Mouse (Mus musculus): ENCODE results near the gene Cd4.

Gene Cd4

GRCm38 (mm10) chr6:124883351-124883750 lies 4.7 kb downstream of the Cd4 start:
- DNase-seq = no peak

GRCm38 (mm10) chr6:124881821-124882220 lies 6.2 kb downstream of the Cd4 start:
- no peak for DNase-seq

- DNase-seq = no peak
These were observed 8.6 kb downstream of the Cd4 start for GRCm38 (mm10) chr6:124879390-124879789.

GRCm38 (mm10) chr6:124874348-124874747 lies 13.7 kb downstream of the Cd4 start:
- DNase-seq = no peak

- DNase-seq = no peak
These were observed 21.5 kb downstream of the Cd4 start for GRCm38 (mm10) chr6:124866560-124866959.

GRCm38 (mm10) chr6:124865766-124866362 lies 22.2 kb downstream of the Cd4 start:
- no peak for DNase-seq

GRCm38 (mm10) chr6:124863658-124864298 lies 24.2 kb downstream of the Cd4 start, which contains the start of gene Gpr162:
Gene Gpr162, minus strand, starts transcription at chr6:124863983.
- DNase-seq = peak; percentile 75

GRCm38 (mm10) chr6:124863125-124863657 lies 24.8 kb downstream of the Cd4 start:
- DNase-seq = peak; percentile 45

GRCm38 (mm10) chr6:124862406-124863124 lies 25.5 kb downstream of the Cd4 start:
- DNase-seq = peak; percentile 32

GRCm38 (mm10) chr6:124861802-124862201 lies 26.2 kb downstream of the Cd4 start:
- DNase-seq = no peak

GRCm38 (mm10) chr6:124861266-124861665 lies 26.8 kb downstream of the Cd4 start:
- DNase-seq = peak; percentile 42

GRCm38 (mm10) chr6:124860511-124860910 lies 27.5 kb downstream of the Cd4 start:
- DNase-seq = no peak

GRCm38 (mm10) chr6:124859725-124860124 lies 28.3 kb downstream of the Cd4 start:
- peak; percentile 91 for DNase-seq

GRCm38 (mm10) chr6:124858561-124859318 lies 29.3 kb downstream of the Cd4 start:
- peak; percentile 43 for DNase-seq

- peak; percentile 34 for DNase-seq
These were observed 30.0 kb downstream of the Cd4 start for GRCm38 (mm10) chr6:124857840-124858530.

- peak; percentile 90 for DNase-seq
These were observed 30.8 kb downstream of the Cd4 start, which contains the start of gene P3h3 for GRCm38 (mm10) chr6:124856916-124857839. Gene P3h3, minus strand, starts transcription at chr6:124857752.

GRCm38 (mm10) chr6:124856321-124856720 lies 31.7 kb downstream of the Cd4 start:
- peak; percentile 46 for DNase-seq

- no peak for DNase-seq
These were observed 33.4 kb downstream of the Cd4 start for GRCm38 (mm10) chr6:124854647-124855046.

GRCm38 (mm10) chr6:124850535-124850934 lies 37.5 kb downstream of the Cd4 start:
- no peak for DNase-seq

- peak; percentile 91 for DNase-seq
These were observed 40.7 kb downstream of the Cd4 start for GRCm38 (mm10) chr6:124847305-124847704.

All from cerebellum, adult 11 months (tissue).